Mouse (Mus musculus) bone marrow, adult 2 months (tissue): Measurements from ENCODE around the gene C1qbp.

Source experiments
- CTCF ChIP-seq: fragments of 200-500 bp; IDR thresholded peaks from 2 replicates; pipeline ENCODE4 v1.5.1; 2011; ENCODE audit warnings: low read length, control low read depth; ENCODE audit not compliant: control insufficient read depth, insufficient read depth
- POLR2A ChIP-seq: fragments of 200-500 bp; IDR thresholded peaks from 2 replicates; pipeline ENCODE4 v1.6.1; 2011; ENCODE audit warnings: low read depth, mild to moderate bottlenecking, control low read depth, low read length, borderline replicate concordance; ENCODE audit not compliant: control insufficient read depth

- no peak for TF ChIP-seq CTCF
- TF ChIP-seq POLR2A, result no peak
Observed at GRCm38 (mm10) chr11:71007831-71008230, 25.0 kb upstream of the C1qbp start.
